Mouse (Mus musculus) lung, adult 2 months (tissue): Measurements from ENCODE around the gene Tmem126a.

Experiments
- CTCF ChIP-seq: fragments of 200-500 bp; IDR thresholded peaks from 2 replicates; pipeline ENCODE4 v1.5.1; 2011; ENCODE audit warnings: mild to moderate bottlenecking, low read length, control low read depth; ENCODE audit not compliant: insufficient read depth
- POLR2A ChIP-seq: fragments of 200-500 bp; IDR thresholded peaks from 2 replicates; pipeline ENCODE4 v1.6.1; 2011; ENCODE audit warnings: low read depth, mild to moderate bottlenecking, control low read depth, low read length, borderline replicate concordance; ENCODE audit errors: extremely low read depth

- TF ChIP-seq POLR2A: no peak
- no peak for TF ChIP-seq CTCF
Observed at GRCm38 (mm10) chr7:90460330-90460729, 3.3 kb upstream of the Tmem126a start.
